Mouse (Mus musculus) kidney, adult 18-20 months (tissue): ENCODE results near the gene Zfp804a.

Experiments used
- DNase-seq: peaks from one replicate; pipeline ENCODE4 v3.0.0; 2021

The Zfp804a gene

GRCm38 (mm10) chr2:82053185-82053891, at the start of gene Zfp804a:
Gene Zfp804a (plus strand): TSS chr2:82053222.
- DNase-seq, result no peak

- DNase-seq, result no peak
These were observed 1.4 kb upstream of the Zfp804a start for GRCm38 (mm10) chr2:82051635-82052034.

GRCm38 (mm10) chr2:82052338-82053184, 461 bp upstream of the Zfp804a start:
- DNase-seq, result no peak

- DNase-seq, result no peak
These were observed 1.4 kb downstream of the Zfp804a start for GRCm38 (mm10) chr2:82054446-82054845.

- no peak for DNase-seq
These were observed 11.6 kb downstream of the Zfp804a start for GRCm38 (mm10) chr2:82064671-82065070.

- no peak for DNase-seq
These were observed 14.9 kb downstream of the Zfp804a start for GRCm38 (mm10) chr2:82067912-82068311.

- DNase-seq, result no peak
These were observed 16.1 kb downstream of the Zfp804a start for GRCm38 (mm10) chr2:82069172-82069571.

GRCm38 (mm10) chr2:82076883-82077282, 23.9 kb downstream of the Zfp804a start:
- DNase-seq, result no peak

- no peak for DNase-seq
These were observed 25.4 kb downstream of the Zfp804a start for GRCm38 (mm10) chr2:82078287-82078994.

- no peak for DNase-seq
These were observed 27.7 kb downstream of the Zfp804a start for GRCm38 (mm10) chr2:82080678-82081077.

GRCm38 (mm10) chr2:82113148-82113547, 60.1 kb downstream of the Zfp804a start:
- no peak for DNase-seq

GRCm38 (mm10) chr2:82113650-82114049, 60.6 kb downstream of the Zfp804a start:
- no peak for DNase-seq

GRCm38 (mm10) chr2:82119577-82119976, 66.6 kb downstream of the Zfp804a start:
- DNase-seq, result no peak

GRCm38 (mm10) chr2:82178693-82179092, 125.7 kb downstream of the Zfp804a start:
- no peak for DNase-seq

- DNase-seq, result no peak
These were observed 128.0 kb downstream of the Zfp804a start for GRCm38 (mm10) chr2:82181010-82181409.

- no peak for DNase-seq
These were observed 146.9 kb downstream of the Zfp804a start for GRCm38 (mm10) chr2:82199901-82200300.

- DNase-seq, result no peak
These were observed 147.6 kb downstream of the Zfp804a start for GRCm38 (mm10) chr2:82200616-82201015.

GRCm38 (mm10) chr2:82210605-82211004, 157.6 kb downstream of the Zfp804a start:
- DNase-seq, result no peak

GRCm38 (mm10) chr2:82211972-82212371, 158.9 kb downstream of the Zfp804a start:
- no peak for DNase-seq

GRCm38 (mm10) chr2:82217873-82218272, 164.9 kb downstream of the Zfp804a start:
- DNase-seq, result no peak

- DNase-seq, result no peak
These were observed 193.0 kb downstream of the Zfp804a start for GRCm38 (mm10) chr2:82246020-82246419.

GRCm38 (mm10) chr2:82246902-82247522, 194.0 kb downstream of the Zfp804a start:
- DNase-seq, result no peak

GRCm38 (mm10) chr2:82253382-82253781, 200.4 kb downstream of the Zfp804a start:
- DNase-seq, result no peak
